Mouse (Mus musculus) kidney, adult 2 months (tissue): Measurements from ENCODE around the gene Bach2. TPM values are rescaled to one million over a fixed set of nuclear protein-coding genes. Genes with fewer than 3 reads are reported as not detected.

Experiments
- DNase-seq: peaks from one replicate; pipeline ENCODE4 v3.0.0; 2021
- H3K27ac ChIP-seq: fragments of 200-500 bp; 2 replicates; pipeline ENCODE4 v1.5.1; 2012; ENCODE audit warnings: low read depth, low read length, control low read depth, inconsistent platforms; ENCODE audit not compliant: insufficient read depth
- H3K27me3 ChIP-seq: fragments of 200-500 bp; replicated peaks from 2 replicates; pipeline ENCODE4 v1.6.1; 2012; ENCODE audit warnings: mild to moderate bottlenecking, moderate library complexity, low read length, inconsistent platforms; ENCODE audit not compliant: control insufficient read depth, insufficient read depth
- H3K36me3 ChIP-seq: fragments of 200-500 bp; 2 replicates; pipeline ENCODE4 v1.6.1; 2012; ENCODE audit warnings: mild to moderate bottlenecking, moderate library complexity, low read length, inconsistent platforms; ENCODE audit not compliant: control insufficient read depth, insufficient read depth
- H3K4me1 ChIP-seq: fragments of 200-500 bp; 2 replicates; pipeline ENCODE4 v1.6.1; 2011; ENCODE audit warnings: low read length; ENCODE audit not compliant: control insufficient read depth, insufficient read depth
- H3K4me3 ChIP-seq: fragments of 200-500 bp; 2 replicates; pipeline ENCODE4 v1.5.1; 2011; ENCODE audit warnings: mild to moderate bottlenecking, low read depth, low read length, control low read depth; ENCODE audit not compliant: insufficient read depth
- CTCF ChIP-seq: fragments of 200-500 bp; conservative IDR thresholded peaks from 2 replicates; pipeline ENCODE4 v1.5.1; 2011; ENCODE audit warnings: low read depth, mild to moderate bottlenecking, control low read depth, low read length, moderate library complexity, mixed read lengths; ENCODE audit not compliant: insufficient read depth, insufficient read length
- POLR2A ChIP-seq: fragments of 200-500 bp; IDR thresholded peaks from one replicate; pipeline ENCODE4 v1.6.1; 2011; ENCODE audit warnings: low read depth, low read length, control low read depth
- WGBS: fragments of 180-500 bp; shearing (Covaris S2); methylation state at CpG from one replicate; pipeline ENCODE4 v1.1.7; 2018; 5-methylcytosine and 5-hydroxymethylcytosine counted together
- polyA plus RNA-seq: library from polyadenylated mRNA; depleted of rRNA; stranded (reverse); fragments of >200 nt; gene quantifications from 2 replicates; pipeline ENCODE4 v1.2.3, GENCODE M21; 2012

Gene Bach2
- polyA plus RNA-seq, 1 experiment = 2.5 TPM

- H3K27me3 ChIP-seq = no peaks in the 10 kb centered on the region
- no peak for DNase-seq
- no peak overlapping the region for H3K27ac ChIP-seq
- whole genome bisulfite sequencing = 98% methylated on average over 4 of the region's 4 CpGs
- no peaks in the 10 kb centered on the region for H3K36me3 ChIP-seq
- H3K4me3 ChIP-seq = no peak overlapping the region
- H3K4me1 ChIP-seq = no peaks in the 10 kb centered on the region
- TF ChIP-seq CTCF (no peak), POLR2A (no peak)
Measured at GRCm38 (mm10) chr4:32422427-32422826, 183.8 kb downstream of the Bach2 start.

- 86% methylated on average over 5 of the region's 5 CpGs for WGBS
Measured at GRCm38 (mm10) chr4:32423667-32424066, 185.1 kb downstream of the Bach2 start.

GRCm38 (mm10) chr4:32424434-32424833, 185.8 kb downstream of the Bach2 start:
- no peak overlapping the region for H3K27ac ChIP-seq
- no peaks in the 10 kb centered on the region for H3K36me3 ChIP-seq
- H3K27me3 ChIP-seq = no peaks in the 10 kb centered on the region
- WGBS = 87% methylated on average over 7 of the region's 7 CpGs
- TF ChIP-seq CTCF (no peak), POLR2A (no peak)
- no peak overlapping the region for H3K4me3 ChIP-seq
- no peaks in the 10 kb centered on the region for H3K4me1 ChIP-seq
- DNase-seq = no peak

More at GRCm38 (mm10) chr4:32423667-32424066, 185.1 kb downstream of the Bach2 start:
- no peak overlapping the region for H3K4me3 ChIP-seq
- DNase-seq = no peak
- no peaks in the 10 kb centered on the region for H3K4me1 ChIP-seq
- no peak for TF ChIP-seq CTCF
- no peak for TF ChIP-seq POLR2A
- H3K27me3 ChIP-seq = no peaks in the 10 kb centered on the region
- H3K27ac ChIP-seq = no peak overlapping the region
- H3K36me3 ChIP-seq = no peaks in the 10 kb centered on the region

GRCm38 (mm10) chr4:32425060-32425459, 186.5 kb downstream of the Bach2 start:
- Histone ChIP-seq H3K4me1 (no peaks in the 10 kb centered on the region), H3K27ac (no peak overlapping the region), H3K4me3 (no peak overlapping the region), H3K27me3 (no peaks in the 10 kb centered on the region), H3K36me3 (no peaks in the 10 kb centered on the region)
- TF ChIP-seq CTCF = no peak
- no peak for TF ChIP-seq POLR2A
- no peak for DNase-seq
- WGBS = 85% methylated on average over 7 of the region's 7 CpGs

- Histone ChIP-seq H3K27ac (no peak overlapping the region), H3K4me3 (no peak overlapping the region), H3K4me1 (no peaks in the 10 kb centered on the region), H3K27me3 (no peaks in the 10 kb centered on the region), H3K36me3 (no peaks in the 10 kb centered on the region)
- TF ChIP-seq CTCF (no peak), POLR2A (no peak)
- 87% methylated on average over 3 of the region's 3 CpGs for WGBS
- no peak for DNase-seq
Measured at GRCm38 (mm10) chr4:32425641-32426040, 187.0 kb downstream of the Bach2 start.

GRCm38 (mm10) chr4:32426779-32427577, 188.4 kb downstream of the Bach2 start:
- Histone ChIP-seq H3K27me3 (no peaks in the 10 kb centered on the region), H3K4me3 (no peak overlapping the region), H3K27ac (no peak overlapping the region), H3K4me1 (no peaks in the 10 kb centered on the region), H3K36me3 (no peaks in the 10 kb centered on the region)
- 87% methylated on average over 27 of the region's 27 CpGs for WGBS
- no peak for DNase-seq
- no peak for TF ChIP-seq CTCF
- TF ChIP-seq POLR2A = no peak

- TF ChIP-seq CTCF (no peak), POLR2A (no peak)
- Histone ChIP-seq H3K4me1 (no peaks in the 10 kb centered on the region), H3K27me3 (no peaks in the 10 kb centered on the region), H3K4me3 (no peak overlapping the region), H3K36me3 (no peaks in the 10 kb centered on the region), H3K27ac (no peak overlapping the region)
- DNase-seq = no peak
- WGBS = 77% methylated on average over 9 of the region's 9 CpGs
Measured at GRCm38 (mm10) chr4:32428738-32429137, 190.1 kb downstream of the Bach2 start.

- WGBS = 91% methylated on average over 11 of the region's 11 CpGs
Measured at GRCm38 (mm10) chr4:32430136-32430535, 191.5 kb downstream of the Bach2 start.

More at GRCm38 (mm10) chr4:32430136-32430535, 191.5 kb downstream of the Bach2 start:
- no peaks in the 10 kb centered on the region for H3K4me1 ChIP-seq
- TF ChIP-seq POLR2A (no peak), CTCF (no peak)
- no peak for DNase-seq
- no peaks in the 10 kb centered on the region for H3K27me3 ChIP-seq
- H3K36me3 ChIP-seq = no peaks in the 10 kb centered on the region
- H3K4me3 ChIP-seq = no peak overlapping the region
- H3K27ac ChIP-seq = no peak overlapping the region
